Mouse (Mus musculus) limb, embryonic 14.5 days (tissue): ENCODE measurements around the gene Kif3b. TPM values are rescaled to one million over a fixed set of nuclear protein-coding genes. Genes with fewer than 3 reads are reported as not detected.

Experiments
- ATAC-seq: fragments of 200-750 bp; cut with Nextera tagmentation; 2 replicates; pipeline ENCODE4 v1.8.0; 2017; ENCODE audit warnings: low read depth, moderate number of reproducible peaks, moderate TSS enrichment; ENCODE audit not compliant: low FRiP score
- DNase-seq: peaks from one replicate; pipeline ENCODE4 v3.0.0-alpha.2; 2015; ENCODE audit warnings: low spot score
- H3K27ac ChIP-seq: fragments of 300-500 bp; sonication (generic); replicated peaks from 2 replicates; pipeline ENCODE4 v1.5.1; 2014; ENCODE audit warnings: low read depth, mild to moderate bottlenecking, low read length, moderate library complexity, mixed read lengths
- H3K27me3 ChIP-seq: fragments of 300-500 bp; sonication (generic); 2 replicates; pipeline ENCODE4 v1.6.1; 2014; ENCODE audit warnings: low read length, mixed read lengths; ENCODE audit not compliant: control insufficient read depth, insufficient read depth
- H3K36me3 ChIP-seq: fragments of 300-500 bp; sonication (generic); 2 replicates; pipeline ENCODE4 v1.6.1; 2014; ENCODE audit warnings: mild to moderate bottlenecking, low read length, moderate library complexity, mixed read lengths; ENCODE audit not compliant: control insufficient read depth, insufficient read depth
- H3K4me1 ChIP-seq: fragments of 300-500 bp; sonication (generic); 2 replicates; pipeline ENCODE4 v1.6.1; 2014; ENCODE audit warnings: antibody characterized with exemption, low read length, mixed read lengths; ENCODE audit not compliant: control insufficient read depth, insufficient read depth
- H3K4me2 ChIP-seq: fragments of 300-500 bp; sonication (generic); replicated peaks from 2 replicates; pipeline ENCODE4 v1.6.1; 2014; ENCODE audit warnings: low read depth, mild to moderate bottlenecking, low read length, moderate library complexity; ENCODE audit not compliant: severe bottlenecking
- H3K4me3 ChIP-seq: fragments of 300-500 bp; sonication (generic); replicated peaks from 2 replicates; pipeline ENCODE4 v1.5.1; 2014; ENCODE audit warnings: low read length
- H3K9ac ChIP-seq: fragments of 300-500 bp; sonication (generic); 2 replicates; pipeline ENCODE4 v1.6.1; 2014; ENCODE audit warnings: mild to moderate bottlenecking, low read depth, low read length, moderate library complexity; ENCODE audit not compliant: severe bottlenecking
- H3K9me3 ChIP-seq: fragments of 300-500 bp; sonication (generic); 2 replicates; pipeline ENCODE4 v1.6.1; 2016; ENCODE audit warnings: low read length; ENCODE audit not compliant: control insufficient read depth
- POLR2A ChIP-seq: fragments of 200-500 bp; IDR thresholded peaks from 2 replicates; pipeline ENCODE4 v1.8.0; 2012; ENCODE audit warnings: inconsistent platforms, mild to moderate bottlenecking, moderate library complexity, borderline replicate concordance; ENCODE audit not compliant: insufficient read depth, insufficient read length; ENCODE audit errors: extremely low read depth
- WGBS: fragments of 180-500 bp; shearing (Covaris S2); extraction: QIAGEN DNeasy Blood & Tissue Kit; methylation state at CpG from one replicate; pipeline ENCODE4 v1.1.7; 2014; 5-methylcytosine and 5-hydroxymethylcytosine counted together
- polyA plus RNA-seq, 2 experiments: library from polyadenylated mRNA; depleted of rRNA in 1 of 2; stranded (reverse) in 1 of 2; unstranded in 1 of 2; fragments of >200 nt; fragmentation: Nextera tagmentation in 1 of 2; extraction: Ambion mirVana in 1 of 2; gene quantifications; 2 replicates each; pipeline versions ENCODE4 v1.2.1 to v1.2.3; 2012 to 2014

Kif3b gene
- polyA plus RNA-seq, 2 experiments, result 4.7 to 11.5 TPM

- no peak for TF ChIP-seq POLR2A
- WGBS, result 83% methylated on average over 4 of the region's 4 CpGs
- Histone ChIP-seq H3K27ac (no peak overlapping the region), H3K9me3 (no peaks in the 10 kb centered on the region), H3K36me3 (0 out of 2 replicates have a peak, but pooled peaks cover 3% of the 10 kb centered on the region), H3K27me3 (no peaks in the 10 kb centered on the region), H3K4me1 (no peaks in the 10 kb centered on the region), H3K9ac (no peak overlapping the region), H3K4me3 (no peak overlapping the region), H3K4me2 (no peak overlapping the region)
- no peak for ATAC-seq
- DNase-seq, result no peak
These were observed 7.7 kb downstream of the Kif3b start for GRCm38 (mm10) chr2:153298863-153299262.

DNA sequence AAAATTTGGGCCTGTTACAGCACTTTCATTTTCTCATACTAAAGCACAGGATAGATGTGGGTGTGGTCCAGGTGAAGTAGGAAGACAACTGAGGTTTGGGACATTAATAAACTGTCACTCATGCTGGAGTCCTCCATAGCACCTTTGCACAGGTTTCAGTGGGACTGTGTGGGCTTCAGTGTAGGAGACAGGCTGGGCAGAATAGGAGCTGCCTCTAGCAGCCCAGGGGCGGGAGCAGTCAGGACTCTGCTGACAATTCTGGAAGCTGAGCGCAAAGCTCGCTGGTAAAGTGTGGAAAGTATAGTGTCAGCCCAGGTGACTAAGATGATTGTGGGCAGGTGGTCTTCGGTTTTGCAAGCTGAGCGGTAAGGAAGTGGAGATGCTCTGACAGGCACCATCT is 9.9 kb downstream of the Kif3b start:
- Histone ChIP-seq H3K4me1 (no peaks in the 10 kb centered on the region), H3K27me3 (no peaks in the 10 kb centered on the region), H3K27ac (no peak overlapping the region), H3K4me3 (no peak overlapping the region), H3K9me3 (no peaks in the 10 kb centered on the region), H3K9ac (no peak overlapping the region), H3K4me2 (no peak overlapping the region), H3K36me3 (no peaks in the 10 kb centered on the region)
- 89% methylated on average over 5 of the region's 5 CpGs for WGBS
- DNase-seq (no peak), ATAC-seq (no peak)
- TF ChIP-seq POLR2A, result no peak

GRCm38 (mm10) chr2:153305240-153305639 is 14.0 kb downstream of the Kif3b start:
- TF ChIP-seq POLR2A, result no peak
- H3K36me3 ChIP-seq, result no peaks in the 10 kb centered on the region
- H3K9me3 ChIP-seq, result no peaks in the 10 kb centered on the region
- ATAC-seq, result no peak
- 84% methylated on average over 6 of the region's 6 CpGs for WGBS
- H3K27ac ChIP-seq, result no peak overlapping the region
- no peak for DNase-seq
- no peaks in the 10 kb centered on the region for H3K27me3 ChIP-seq
- H3K4me2 ChIP-seq, result no peak overlapping the region
- no peak overlapping the region for H3K4me3 ChIP-seq
- H3K9ac ChIP-seq, result no peak overlapping the region
- no peaks in the 10 kb centered on the region for H3K4me1 ChIP-seq

DNA sequence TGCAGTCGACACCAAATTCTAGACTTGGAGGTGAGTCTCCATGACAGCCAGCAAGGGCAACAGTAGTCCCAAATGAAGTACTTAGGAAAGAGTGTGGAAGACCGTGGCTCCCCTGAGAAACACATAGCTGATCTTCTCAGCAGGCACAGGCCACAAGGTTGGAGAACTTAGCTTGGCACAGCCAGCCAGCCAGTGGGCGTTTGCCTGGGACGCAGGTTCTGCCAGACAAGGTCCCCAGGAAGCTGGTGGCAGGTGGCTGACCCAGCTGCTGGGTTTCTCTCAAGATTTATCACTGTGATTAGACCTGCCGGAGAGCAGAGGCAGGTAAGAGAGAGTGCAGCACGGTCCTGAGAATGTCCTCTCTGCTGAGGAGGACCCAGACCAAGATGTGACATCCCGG is 17.4 kb downstream of the Kif3b start:
- DNase-seq (no peak), ATAC-seq (no peak)
- WGBS, result 84% methylated on average over 7 of the region's 7 CpGs
- no peaks in the 10 kb centered on the region for H3K36me3 ChIP-seq
- H3K27ac ChIP-seq, result no peak overlapping the region
- H3K27me3 ChIP-seq, result no peaks in the 10 kb centered on the region
- no peaks in the 10 kb centered on the region for H3K4me1 ChIP-seq
- no peak overlapping the region for H3K9ac ChIP-seq
- TF ChIP-seq POLR2A, result no peak
- H3K4me2 ChIP-seq, result no peak overlapping the region
- H3K9me3 ChIP-seq, result no peaks in the 10 kb centered on the region
- no peak overlapping the region for H3K4me3 ChIP-seq

DNA sequence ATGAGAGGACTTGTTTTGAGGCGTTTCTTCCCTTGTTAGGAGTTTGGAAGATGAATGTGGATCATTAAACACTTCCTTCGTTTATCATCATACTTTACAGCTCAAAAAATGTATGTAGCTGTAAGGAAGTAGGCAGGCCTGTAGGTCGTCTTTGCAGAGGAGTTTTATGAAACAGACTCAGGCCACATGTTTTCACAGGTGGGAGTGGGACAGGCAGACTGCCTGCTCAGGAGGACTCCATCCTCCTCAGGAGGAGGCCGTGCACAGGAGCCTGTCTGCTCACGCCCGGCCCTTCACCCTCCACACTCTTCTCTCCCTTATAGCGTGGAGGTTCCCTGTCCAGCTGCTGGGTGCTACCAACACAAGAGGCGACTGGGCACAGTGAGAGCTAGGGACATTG is 17.9 kb downstream of the Kif3b start:
- Histone ChIP-seq H3K27ac (no peak overlapping the region), H3K4me2 (no peak overlapping the region), H3K4me1 (no peaks in the 10 kb centered on the region), H3K9ac (no peak overlapping the region), H3K4me3 (no peak overlapping the region), H3K9me3 (no peaks in the 10 kb centered on the region), H3K36me3 (no peaks in the 10 kb centered on the region), H3K27me3 (no peaks in the 10 kb centered on the region)
- no peak for DNase-seq
- ATAC-seq, result no peak
- WGBS, result 45% methylated on average over 8 of the region's 8 CpGs
- no peak for TF ChIP-seq POLR2A

- Histone ChIP-seq H3K9me3 (no peaks in the 10 kb centered on the region), H3K4me2 (no peak overlapping the region), H3K4me1 (no peaks in the 10 kb centered on the region), H3K4me3 (no peak overlapping the region), H3K27me3 (no peaks in the 10 kb centered on the region), H3K9ac (no peak overlapping the region), H3K27ac (no peak overlapping the region), H3K36me3 (no peaks in the 10 kb centered on the region)
- ATAC-seq, result no peak; the same call in 1 of the 2 replicates
- no peak for TF ChIP-seq POLR2A
- 86% methylated on average over 6 of the region's 6 CpGs for WGBS
- no peak for DNase-seq
These were observed 19.0 kb downstream of the Kif3b start for GRCm38 (mm10) chr2:153310228-153310627.
